ENCODE assay signal across 10 mouse cellular contexts in the genomic region with DNA sequence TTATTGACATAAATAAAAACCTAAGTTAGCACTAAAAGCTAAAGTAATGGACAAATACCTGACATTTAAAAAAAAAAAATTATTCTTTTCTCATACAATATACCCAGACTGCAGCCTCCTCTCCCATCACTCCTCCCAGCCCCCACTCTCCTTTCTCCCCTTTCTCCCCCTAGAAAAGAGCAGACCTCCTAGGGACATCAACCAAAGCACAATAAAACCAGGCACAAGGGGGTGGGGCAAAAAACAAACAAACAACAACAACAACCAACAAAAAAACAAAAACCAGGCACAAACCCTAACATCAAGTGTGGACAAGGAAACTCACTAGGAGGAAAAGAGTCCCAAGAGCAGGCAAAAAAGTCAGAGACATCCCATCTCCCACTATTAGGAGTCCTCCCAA. TPM values are rescaled to one million over a fixed set of nuclear protein-coding genes. Genes with fewer than 3 reads are reported as not detected.
A peak's percentile ranks its signal among the peaks of the same experiment; 100 is the strongest.
DNase-seq lines count a peak whose midpoint lies in the region; ATAC-seq and TF ChIP-seq lines count a peak whose summit lies in the region.
"Had no signal": no experiment of that assay in that cellular context is flagged by ENCODE, and none has a peak within 500 bp of the region (broad histone marks: within the 10 kb centered on the region; RNA-seq: fewer than 3 reads in every experiment).

No protein-coding gene starts in this region.

- H3K9me3 ChIP-seq in hindbrain, postnatal 0 days (ENCODE audit: low read length): 0 out of 2 replicates have a peak, but pooled peaks cover 4% of the 10 kb centered on the region
- H3K9me3 ChIP-seq in neural tube, embryonic 12.5 days: no peaks in the 10 kb centered on the region

- H3K4me2 ChIP-seq in hindbrain, postnatal 0 days (ENCODE audit: low read depth, low read length): peak overlapping the region; percentile 35
- H3K4me2 ChIP-seq in neural tube, embryonic 12.5 days (replicated peaks): peak overlapping the region; percentile 82; the same call in 1 of the 2 replicates

- no peak for TF ChIP-seq CTCF in hindbrain, postnatal 0 days (IDR thresholded peaks at IDR 0.05; ENCODE audit: low read depth)

- H3K4me1 ChIP-seq in hindbrain, postnatal 0 days (ENCODE audit: insufficient read depth, low read length): peaks cover 7% of the 10 kb centered on the region
- H3K4me1 ChIP-seq in neural tube, embryonic 12.5 days: peaks cover 6% of the 10 kb centered on the region

- no peak overlapping the region for H3K9ac ChIP-seq in hindbrain, postnatal 0 days (replicated peaks; ENCODE audit: low read length)
- no peak overlapping the region for H3K9ac ChIP-seq in neural tube, embryonic 12.5 days

- peak; percentile 35 for DNase-seq in kidney, adult 9 months
- DNase-seq in kidney, adult 11 months: no peak
- DNase-seq in cerebellum, postnatal 14 days: peak; percentile 33 to 40
- no peak for DNase-seq in hindbrain, postnatal 0 days (ENCODE audit: low spot score)
- no peak for DNase-seq in frontal cortex, postnatal 14 days (ENCODE audit: low spot score in 2 of 2)
- no peak for DNase-seq in left cerebral cortex, adult 8-10 months (ENCODE audit: low spot score in 2 of 2)

- ATAC-seq in hindbrain, postnatal 0 days: no peak
- peak; percentile 5; the same call in 1 of the 2 replicates for ATAC-seq in neural tube, embryonic 12.5 days (ENCODE audit: low FRiP score, low read depth)
- no peak for ATAC-seq in granulocyte monocyte progenitor cell, adult 5-6 weeks (replicated peaks; ENCODE audit: poor library complexity, severe bottlenecking)

- no peak overlapping the region for H3K27ac ChIP-seq in hindbrain, postnatal 0 days
- no peak overlapping the region for H3K27ac ChIP-seq in neural tube, embryonic 12.5 days

- H3K27me3 ChIP-seq in hindbrain, postnatal 0 days (ENCODE audit: insufficient read depth, low read length): no peaks in the 10 kb centered on the region
- H3K27me3 ChIP-seq in neural tube, embryonic 12.5 days (replicated peaks): no peaks in the 10 kb centered on the region
- H3K27me3 ChIP-seq: Patski had no signal

- peak overlapping the region; percentile 88; the same call in 1 of the 2 replicates for H3K4me3 ChIP-seq in hindbrain, postnatal 0 days (ENCODE audit: low read length)
- H3K4me3 ChIP-seq in neural tube, embryonic 12.5 days: no peak overlapping the region

- 0 out of 2 replicates have a peak, but pooled peaks cover 5% of the 10 kb centered on the region for H3K36me3 ChIP-seq in hindbrain, postnatal 0 days (ENCODE audit: insufficient read depth, low read length)
- H3K36me3 ChIP-seq in neural tube, embryonic 12.5 days: peaks cover 26% of the 10 kb centered on the region

RNA-seq across cellular contexts. Expression of gene Mrpl17, which starts 0.6 kb away (rescaled TPM):
- total RNA-seq in hindbrain, postnatal 0 days (2014; rRNA removed): 6.6 and 20.1 TPM in 2 replicates
- polyA plus RNA-seq in hindbrain, postnatal 0 days (2015; fragmentation: Nextera tagmentation; extraction: Ambion mirVana): 225 and 226 TPM in 2 replicates
- polyA plus RNA-seq in neural tube, embryonic 12.5 days (2016; fragmentation: Nextera tagmentation; extraction: Ambion mirVana): 219 and 238 TPM in 2 replicates
- 133 and 143 TPM in 2 replicates for total RNA-seq in granulocyte monocyte progenitor cell, adult 5-6 weeks (2014; fragmentation: Nextera tagmentation)
- total RNA-seq in granulocyte monocyte progenitor cell, adult 5-6 weeks (2017): 62.2 and 81.9 TPM in 2 replicates
- total RNA-seq in left cerebral cortex, adult 8-10 months (2022): 100 to 1,000 TPM in 3 of 4 experiments, 10 to 100 TPM in 1; 89.9 to 106 (median 102) TPM

RNA-seq across cellular contexts. Expression of gene Dchs1, which starts 24.1 kb away (rescaled TPM):
- total RNA-seq in hindbrain, postnatal 0 days (2014; rRNA removed): 96.9 and 109 TPM in 2 replicates
- 6.0 and 6.6 TPM in 2 replicates for polyA plus RNA-seq in hindbrain, postnatal 0 days (2015; fragmentation: Nextera tagmentation; extraction: Ambion mirVana)
- polyA plus RNA-seq in neural tube, embryonic 12.5 days (2016; fragmentation: Nextera tagmentation; extraction: Ambion mirVana): 20.4 and 20.6 TPM in 2 replicates
- total RNA-seq in granulocyte monocyte progenitor cell, adult 5-6 weeks (2014; fragmentation: Nextera tagmentation): not detected in 2 replicates
- total RNA-seq in granulocyte monocyte progenitor cell, adult 5-6 weeks (2017): not detected in 2 replicates
- total RNA-seq in left cerebral cortex, adult 8-10 months (2022): 10 to 100 TPM in 1 of 4 experiments, 1 to 10 TPM in 3; 9.1 to 10.2 (median 9.5) TPM
- total RNA-seq: neutrophil, adult 5-6 weeks had no signal
- polyA plus RNA-seq: Patski had no signal

RNA-seq across cellular contexts. Expression of gene Tpp1, which starts 59.5 kb away (rescaled TPM):
- total RNA-seq in hindbrain, postnatal 0 days (2014; rRNA removed): 64.6 and 74.7 TPM in 2 replicates
- 47.1 and 53.7 TPM in 2 replicates for polyA plus RNA-seq in hindbrain, postnatal 0 days (2015; fragmentation: Nextera tagmentation; extraction: Ambion mirVana)
- 37.4 and 40.3 TPM in 2 replicates for polyA plus RNA-seq in neural tube, embryonic 12.5 days (2016; fragmentation: Nextera tagmentation; extraction: Ambion mirVana)
- 46.8 and 52.4 TPM in 2 replicates for total RNA-seq in granulocyte monocyte progenitor cell, adult 5-6 weeks (2014; fragmentation: Nextera tagmentation)
- 18.5 and 26.1 TPM in 2 replicates for total RNA-seq in granulocyte monocyte progenitor cell, adult 5-6 weeks (2017)
- total RNA-seq in left cerebral cortex, adult 8-10 months (2022): 10 to 100 TPM; 62.2 to 81.2 (median 67.1) TPM

Comparison
In these comparisons a context has a peak if more than half of its experiments do, and no peak if none do; other contexts are left out.
1. DNase-seq: peak in kidney, adult 9 months (single experiment) and cerebellum, postnatal 14 days (2 of 2); none in kidney, adult 11 months (single experiment), hindbrain, postnatal 0 days (single experiment), frontal cortex, postnatal 14 days (0 of 2) and left cerebral cortex, adult 8-10 months (0 of 2).
2. RNA of gene Dchs1, which starts 24.1 kb away (total RNA-seq): 96.9 to 109 TPM in hindbrain, postnatal 0 days and 9.1 to 10.2 TPM in left cerebral cortex, adult 8-10 months; not detected in granulocyte monocyte progenitor cell, adult 5-6 weeks; every median in the first group is over 10 times any median in the second.